ENCODE assay signal across 8 mouse cellular contexts in the genomic region with DNA sequence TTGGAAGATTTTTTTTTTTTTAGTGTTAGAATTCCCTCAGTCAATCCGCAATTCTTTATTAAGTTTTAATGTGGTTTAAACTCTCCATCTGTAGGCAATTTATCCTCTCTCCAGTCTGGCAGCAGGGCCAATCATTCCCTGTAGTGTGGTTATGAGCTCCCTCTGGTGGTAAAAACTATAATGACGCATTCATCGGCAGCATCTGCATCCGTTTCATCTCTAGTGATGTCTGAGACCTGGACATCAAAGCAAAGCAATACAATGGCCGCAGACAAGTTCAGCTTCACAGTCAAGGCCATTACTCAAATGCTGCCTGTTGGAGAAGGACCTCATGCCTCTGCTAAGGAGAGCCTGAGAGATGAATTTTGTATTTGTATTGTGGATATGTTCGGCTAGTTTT.
DNase-seq lines count a peak whose midpoint lies in the region; ATAC-seq and TF ChIP-seq lines count a peak whose summit lies in the region.

No protein-coding gene starts in this region.

- no peak overlapping the region for H3K27ac ChIP-seq in heart, adult 2 months
- H3K27ac ChIP-seq in heart, embryonic 10.5 days, result no peak overlapping the region
- H3K27ac ChIP-seq in forebrain, embryonic 14.5 days (ENCODE audit: low read depth, low read length), result no peak overlapping the region
- no peak overlapping the region for H3K27ac ChIP-seq in hindbrain, embryonic 16.5 days (ENCODE audit: low read depth, low read length)

- H3K9me3 ChIP-seq in heart, embryonic 10.5 days, result no peaks in the 10 kb centered on the region
- H3K9me3 ChIP-seq in forebrain, embryonic 14.5 days (replicated peaks; ENCODE audit: control insufficient read depth, low read length), result no peaks in the 10 kb centered on the region
- no peaks in the 10 kb centered on the region for H3K9me3 ChIP-seq in hindbrain, embryonic 16.5 days (ENCODE audit: control insufficient read depth, low read length)
- peaks cover 4% of the 10 kb centered on the region for H3K9me3 ChIP-seq in megakaryocyte, embryonic 14.5 days

- no peaks in the 10 kb centered on the region; the same call in 1 of the 2 replicates for H3K4me1 ChIP-seq in heart, adult 2 months (ENCODE audit: control insufficient read depth, insufficient read depth, low read length)
- H3K4me1 ChIP-seq in heart, embryonic 10.5 days, result no peaks in the 10 kb centered on the region; the same call in 1 of the 2 replicates
- H3K4me1 ChIP-seq in forebrain, embryonic 14.5 days (ENCODE audit: control insufficient read depth, insufficient read depth, low read length), result no peaks in the 10 kb centered on the region
- no peaks in the 10 kb centered on the region for H3K4me1 ChIP-seq in hindbrain, embryonic 16.5 days (ENCODE audit: control insufficient read depth, insufficient read depth, low read depth, low read length)
- peaks cover 23% of the 10 kb centered on the region for H3K4me1 ChIP-seq in megakaryocyte, embryonic 14.5 days

- peak; percentile 36 to 43 for DNase-seq in heart, adult 2 months
- DNase-seq in heart, embryonic 10.5 days (ENCODE audit: low spot score), result no peak
- peak; percentile 61 for DNase-seq in cerebellum, adult 11 months
- peak; percentile 91 for DNase-seq in forebrain, embryonic 14.5 days (ENCODE audit: low spot score)
- peak; percentile 36 to 61 for DNase-seq in layer of hippocampus, postnatal 25 days (ENCODE audit: extremely low spot score in 1 of 2, low spot score in 1 of 2)
- peak; percentile 61 for DNase-seq in right cerebral cortex, postnatal 25 days

- no peak overlapping the region for H3K4me3 ChIP-seq in heart, adult 2 months
- no peak overlapping the region for H3K4me3 ChIP-seq in heart, embryonic 10.5 days
- no peak overlapping the region for H3K4me3 ChIP-seq in forebrain, embryonic 14.5 days (ENCODE audit: low read depth, low read length)
- H3K4me3 ChIP-seq in hindbrain, embryonic 16.5 days (ENCODE audit: low read length), result no peak overlapping the region
- peak overlapping the region; percentile 64 for H3K4me3 ChIP-seq in megakaryocyte, embryonic 14.5 days (replicated peaks)

- no peak overlapping the region for H3K4me2 ChIP-seq in forebrain, embryonic 14.5 days (ENCODE audit: low read length)
- H3K4me2 ChIP-seq in hindbrain, embryonic 16.5 days (ENCODE audit: low read length), result no peak overlapping the region

- intact Hi-C loops in heart, adult 2 months (cut with DNase I), result loop anchor here (1.0 to 2.0 kb wide), 2 partner anchors 80 to 290 kb away; no protein-coding TSS in a partner anchor

- peak; percentile 68 for ATAC-seq in forebrain, embryonic 14.5 days
- peak; percentile 62 for ATAC-seq in hindbrain, embryonic 16.5 days

- no peak overlapping the region for H3K9ac ChIP-seq in heart, adult 2 months (ENCODE audit: low read depth, low read length)
- no peak overlapping the region for H3K9ac ChIP-seq in forebrain, embryonic 14.5 days (ENCODE audit: low read length)
- H3K9ac ChIP-seq in hindbrain, embryonic 16.5 days (ENCODE audit: low read depth, low read length), result no peak overlapping the region

- no peak for TF ChIP-seq EP300 in heart, adult 2 months (IDR thresholded peaks at IDR 0.05; ENCODE audit: insufficient read depth, low read depth, low read length)

- TF ChIP-seq POLR2A in heart, adult 2 months (IDR thresholded peaks at IDR 0.05; ENCODE audit: insufficient read depth, low read depth, low read length), result no peak

- no peaks in the 10 kb centered on the region for H3K27me3 ChIP-seq in heart, adult 2 months (ENCODE audit: control insufficient read depth, insufficient read depth, low read length)
- H3K27me3 ChIP-seq in heart, embryonic 10.5 days (ENCODE audit: insufficient read depth, poor library complexity, severe bottlenecking), result no peaks in the 10 kb centered on the region
- no peaks in the 10 kb centered on the region for H3K27me3 ChIP-seq in forebrain, embryonic 14.5 days (replicated peaks; ENCODE audit: control insufficient read depth, insufficient read depth, low read length)
- no peaks in the 10 kb centered on the region for H3K27me3 ChIP-seq in hindbrain, embryonic 16.5 days (replicated peaks; ENCODE audit: control insufficient read depth, insufficient read depth, low read length)
- no peaks in the 10 kb centered on the region for H3K27me3 ChIP-seq in megakaryocyte, embryonic 14.5 days (replicated peaks)

- no peaks in the 10 kb centered on the region for H3K36me3 ChIP-seq in heart, adult 2 months (ENCODE audit: control insufficient read depth, insufficient read depth, low read length)
- H3K36me3 ChIP-seq in heart, embryonic 10.5 days, result no peaks in the 10 kb centered on the region
- H3K36me3 ChIP-seq in forebrain, embryonic 14.5 days (ENCODE audit: control insufficient read depth, insufficient read depth, low read length), result no peaks in the 10 kb centered on the region
- H3K36me3 ChIP-seq in hindbrain, embryonic 16.5 days (ENCODE audit: control insufficient read depth, insufficient read depth, low read length), result no peaks in the 10 kb centered on the region
- H3K36me3 ChIP-seq in megakaryocyte, embryonic 14.5 days (replicated peaks; ENCODE audit: low read length), result no peaks in the 10 kb centered on the region

- WGBS in heart, adult 2 months, result 12% methylated on average over 6 of the region's 6 CpGs
- 26% methylated on average over 6 of the region's 6 CpGs for WGBS in heart, embryonic 10.5 days
- 20% methylated on average over 6 of the region's 6 CpGs for WGBS in forebrain, embryonic 14.5 days
- WGBS in hindbrain, embryonic 16.5 days, result 23% methylated on average over 6 of the region's 6 CpGs

- H3K79me2 ChIP-seq in heart, adult 2 months (replicated peaks; ENCODE audit: control insufficient read depth, insufficient read depth, low read length), result no peaks in the 10 kb centered on the region

- TF ChIP-seq CTCF in heart, adult 2 months (IDR thresholded peaks at IDR 0.05), result peak; percentile 89
